Mouse (Mus musculus): ENCODE results near the gene Agap1.

DNA sequence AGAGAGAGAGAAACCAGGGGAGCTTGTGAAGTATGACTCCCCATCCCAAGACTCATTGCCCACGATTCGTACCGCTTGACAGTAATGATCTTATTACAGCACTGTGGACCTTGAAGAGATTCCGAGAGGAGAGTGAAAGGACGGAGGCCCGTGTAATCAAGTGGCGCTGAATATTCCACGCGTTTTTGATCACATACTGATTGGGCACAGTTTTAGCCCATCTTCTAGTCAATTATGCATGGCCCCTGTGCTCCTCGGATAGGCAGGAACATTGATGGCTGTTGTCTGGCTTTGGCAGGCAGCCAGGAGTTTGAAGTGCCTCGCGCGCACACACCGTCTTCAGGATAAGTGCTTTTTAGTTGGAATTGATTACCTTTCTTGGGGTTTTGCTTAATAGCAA lies 344.1 kb downstream of the Agap1 start:
- TF ChIP-seq CTCF (IDR thresholded peaks at IDR 0.05; ENCODE audit: insufficient read depth, low read depth, low read length), result no peak
- no peak for TF ChIP-seq POLR2A (IDR thresholded peaks at IDR 0.05; ENCODE audit: insufficient read depth, low read depth, low read length)
